Mouse (Mus musculus): ENCODE measurements at regions not wholly inside any gene's neighbourhood (a gene's known extent, or its start where the extent isn't known, plus 50 kb on each side); places are given as distances from the start of the nearest gene placed in this dataset.

GRCm38 (mm10) chr7:37020078-37020477, 322.2 kb downstream of the Tshz3 start:
- no peak overlapping the region for H3K4me3 ChIP-seq
- no peak overlapping the region for H3K27ac ChIP-seq
- H3K4me2 ChIP-seq (replicated peaks) = no peak overlapping the region
- WGBS = 62% methylated on average over 3 of the region's 3 CpGs
- no peak for ATAC-seq (ENCODE audit: low FRiP score, low read depth)
- no peak overlapping the region for H3K9ac ChIP-seq
- H3K9me3 ChIP-seq = no peaks in the 10 kb centered on the region
- 0 out of 2 replicates have a peak, but pooled peaks cover 8% of the 10 kb centered on the region for H3K4me1 ChIP-seq
- no peaks in the 10 kb centered on the region for H3K36me3 ChIP-seq
- no peaks in the 10 kb centered on the region for H3K27me3 ChIP-seq (replicated peaks)

- Histone ChIP-seq H3K36me3 (no peaks in the 10 kb centered on the region), H3K9me3 (peaks cover 5% of the 10 kb centered on the region; the same call in 1 of the 2 replicates), H3K4me2 (replicated peaks) (no peak overlapping the region), H3K4me3 (no peak overlapping the region), H3K27ac (no peak overlapping the region), H3K9ac (no peak overlapping the region), H3K27me3 (replicated peaks) (no peaks in the 10 kb centered on the region), H3K4me1 (0 out of 2 replicates have a peak, but pooled peaks cover 8% of the 10 kb centered on the region)
- 77% methylated on average over 7 of the region's 7 CpGs for WGBS
- no peak for ATAC-seq (ENCODE audit: low FRiP score, low read depth)
These were observed 326.6 kb downstream of the Tshz3 start for GRCm38 (mm10) chr7:37024501-37025025.

- 85% methylated on average over 8 of the region's 8 CpGs for WGBS
These were observed 366.9 kb downstream of the Tshz3 start for GRCm38 (mm10) chr7:37064582-37065458.

GRCm38 (mm10) chr7:37077698-37078097, 379.8 kb downstream of the Tshz3 start:
- Histone ChIP-seq H3K4me2 (replicated peaks) (no peak overlapping the region), H3K4me1 (peaks cover 8% of the 10 kb centered on the region; the same call in 1 of the 2 replicates), H3K27me3 (replicated peaks) (no peaks in the 10 kb centered on the region), H3K9ac (no peak overlapping the region), H3K9me3 (no peaks in the 10 kb centered on the region), H3K4me3 (no peak overlapping the region), H3K36me3 (no peaks in the 10 kb centered on the region), H3K27ac (no peak overlapping the region)
- WGBS = 43% methylated on average over 6 of the region's 6 CpGs
- no peak for ATAC-seq (ENCODE audit: low FRiP score, low read depth)

More at GRCm38 (mm10) chr7:37064582-37065458, 366.9 kb downstream of the Tshz3 start:
- no peak for ATAC-seq (ENCODE audit: low FRiP score, low read depth)
- H3K27me3 ChIP-seq (replicated peaks) = no peaks in the 10 kb centered on the region
- no peaks in the 10 kb centered on the region for H3K36me3 ChIP-seq
- H3K4me2 ChIP-seq (replicated peaks) = no peak overlapping the region
- no peak overlapping the region for H3K9ac ChIP-seq
- H3K4me3 ChIP-seq = no peak overlapping the region
- H3K9me3 ChIP-seq = no peaks in the 10 kb centered on the region
- no peaks in the 10 kb centered on the region for H3K4me1 ChIP-seq
- no peak overlapping the region for H3K27ac ChIP-seq

GRCm38 (mm10) chr7:37078140-37078539, 380.2 kb downstream of the Tshz3 start:
- Histone ChIP-seq H3K4me1 (peaks cover 8% of the 10 kb centered on the region; the same call in 1 of the 2 replicates), H3K4me2 (replicated peaks) (no peak overlapping the region), H3K27ac (no peak overlapping the region), H3K27me3 (replicated peaks) (no peaks in the 10 kb centered on the region), H3K9ac (no peak overlapping the region), H3K9me3 (no peaks in the 10 kb centered on the region), H3K36me3 (no peaks in the 10 kb centered on the region), H3K4me3 (no peak overlapping the region)
- no peak for ATAC-seq (ENCODE audit: low FRiP score, low read depth)
- 50% methylated on average over 7 of the region's 7 CpGs for WGBS

GRCm38 (mm10) chr7:37089726-37090125, 391.8 kb downstream of the Tshz3 start:
- H3K4me2 ChIP-seq (replicated peaks) = no peak overlapping the region
- ATAC-seq (ENCODE audit: low FRiP score, low read depth) = no peak
- H3K9me3 ChIP-seq = no peaks in the 10 kb centered on the region
- H3K4me3 ChIP-seq = no peak overlapping the region
- no peak overlapping the region for H3K27ac ChIP-seq
- no peaks in the 10 kb centered on the region for H3K36me3 ChIP-seq
- no peaks in the 10 kb centered on the region for H3K4me1 ChIP-seq
- no peak overlapping the region for H3K9ac ChIP-seq
- 91% methylated on average over 3 of the region's 3 CpGs for WGBS
- H3K27me3 ChIP-seq (replicated peaks) = no peaks in the 10 kb centered on the region

GRCm38 (mm10) chr7:37092572-37092971, 394.7 kb downstream of the Tshz3 start:
- H3K27me3 ChIP-seq (replicated peaks) = no peaks in the 10 kb centered on the region
- no peak overlapping the region for H3K27ac ChIP-seq
- H3K4me2 ChIP-seq (replicated peaks) = no peak overlapping the region
- H3K9me3 ChIP-seq = no peaks in the 10 kb centered on the region
- H3K9ac ChIP-seq = no peak overlapping the region
- H3K36me3 ChIP-seq = no peaks in the 10 kb centered on the region
- H3K4me1 ChIP-seq = no peaks in the 10 kb centered on the region
- no peak overlapping the region for H3K4me3 ChIP-seq
- no peak for ATAC-seq (ENCODE audit: low FRiP score, low read depth)
- 92% methylated on average over 6 of the region's 6 CpGs for WGBS

- Histone ChIP-seq H3K36me3 (no peaks in the 10 kb centered on the region), H3K27ac (no peak overlapping the region), H3K27me3 (replicated peaks) (no peaks in the 10 kb centered on the region), H3K9me3 (no peaks in the 10 kb centered on the region), H3K4me2 (replicated peaks) (no peak overlapping the region), H3K4me3 (no peak overlapping the region), H3K4me1 (0 out of 2 replicates have a peak, but pooled peaks cover 3% of the 10 kb centered on the region), H3K9ac (no peak overlapping the region)
- WGBS = 77% methylated on average over 3 of the region's 3 CpGs
- ATAC-seq (ENCODE audit: low FRiP score, low read depth) = no peak
These were observed 395.8 kb downstream of the Tshz3 start for GRCm38 (mm10) chr7:37093721-37094120.

GRCm38 (mm10) chr7:37095839-37096238, 397.9 kb downstream of the Tshz3 start:
- WGBS = 88% methylated on average over 11 of the region's 11 CpGs
- no peak overlapping the region for H3K4me3 ChIP-seq
- no peaks in the 10 kb centered on the region for H3K9me3 ChIP-seq
- no peaks in the 10 kb centered on the region for H3K36me3 ChIP-seq
- no peak for ATAC-seq (ENCODE audit: low FRiP score, low read depth)
- H3K9ac ChIP-seq = no peak overlapping the region
- H3K27me3 ChIP-seq (replicated peaks) = no peaks in the 10 kb centered on the region
- no peak overlapping the region for H3K27ac ChIP-seq
- H3K4me1 ChIP-seq = peaks cover 9% of the 10 kb centered on the region
- H3K4me2 ChIP-seq (replicated peaks) = no peak overlapping the region

GRCm38 (mm10) chr7:37096291-37096690, 398.4 kb downstream of the Tshz3 start:
- WGBS = 83% methylated on average over 5 of the region's 5 CpGs
- Histone ChIP-seq H3K9me3 (no peaks in the 10 kb centered on the region), H3K27ac (no peak overlapping the region), H3K4me2 (replicated peaks) (no peak overlapping the region), H3K4me1 (peaks cover 9% of the 10 kb centered on the region), H3K27me3 (replicated peaks) (no peaks in the 10 kb centered on the region), H3K4me3 (no peak overlapping the region), H3K36me3 (no peaks in the 10 kb centered on the region), H3K9ac (no peak overlapping the region)
- ATAC-seq (ENCODE audit: low FRiP score, low read depth) = no peak

- Histone ChIP-seq H3K9ac (no peak overlapping the region), H3K27me3 (replicated peaks) (no peaks in the 10 kb centered on the region), H3K4me2 (replicated peaks) (no peak overlapping the region; the same call in 1 of the 2 replicates), H3K27ac (no peak overlapping the region), H3K4me3 (no peak overlapping the region), H3K36me3 (no peaks in the 10 kb centered on the region), H3K9me3 (no peaks in the 10 kb centered on the region), H3K4me1 (peaks cover 9% of the 10 kb centered on the region)
- ATAC-seq (ENCODE audit: low FRiP score, low read depth) = peak; percentile 50; the same call in 1 of the 2 replicates
- WGBS = 27% methylated on average over 5 of the region's 5 CpGs
These were observed 401.0 kb downstream of the Tshz3 start for GRCm38 (mm10) chr7:37098950-37099349.

- Histone ChIP-seq H3K27me3 (replicated peaks) (no peaks in the 10 kb centered on the region), H3K9me3 (no peaks in the 10 kb centered on the region)
- no peak for ATAC-seq (ENCODE audit: low FRiP score, low read depth)
These were observed 406.8 kb downstream of the Tshz3 start for GRCm38 (mm10) chr7:37104671-37105070.

More at GRCm38 (mm10) chr7:37104671-37105070, 406.8 kb downstream of the Tshz3 start:
- Histone ChIP-seq H3K27ac (no peak overlapping the region), H3K4me1 (no peaks in the 10 kb centered on the region), H3K4me2 (replicated peaks) (no peak overlapping the region), H3K9ac (no peak overlapping the region), H3K36me3 (no peaks in the 10 kb centered on the region), H3K4me3 (no peak overlapping the region)
- WGBS = 82% methylated on average over 9 of the region's 9 CpGs
